Mouse (Mus musculus) ES-E14 (cell line): Measurements from ENCODE around the gene Clec18a. TPM values are rescaled to one million over a fixed set of nuclear protein-coding genes. Genes with fewer than 3 reads are reported as not detected.
"Not testable (repeated sequence)": the region's sequence is repeated elsewhere in the genome, so short reads cannot be mapped to it uniquely, and the experiment has no call there.

ENCODE experiments used
- DNase-seq: peaks from one replicate; pipeline ENCODE4 v3.0.0-alpha.2; 2013; ENCODE audit warnings: low read depth, low spot score
- H3K27ac ChIP-seq: 2 replicates; pipeline ENCODE4 v1.5.1; 2012; ENCODE audit warnings: low read depth, mild to moderate bottlenecking, low read length, moderate library complexity, mixed read lengths; ENCODE audit not compliant: poor library complexity, insufficient read depth, severe bottlenecking
- H3K36me3 ChIP-seq: 2 replicates; pipeline ENCODE4 v1.6.1; 2012; ENCODE audit warnings: mild to moderate bottlenecking, low read length, moderate library complexity, mixed read lengths; ENCODE audit not compliant: control insufficient read depth, poor library complexity, insufficient read depth, severe bottlenecking
- H3K4me1 ChIP-seq, 2 experiments: fragments of 150-350 bp in 1 of 2; sonication (generic) in 1 of 2; 2 replicates each; pipeline ENCODE4 v1.6.1; 2012; ENCODE audit warnings: low read length in 2 of 2, mild to moderate bottlenecking in 1 of 2, mixed read lengths in 1 of 2; ENCODE audit not compliant: control insufficient read depth in 2 of 2, insufficient read depth in 2 of 2, poor library complexity in 1 of 2
- H3K4me3 ChIP-seq, 2 experiments: fragments of 150-350 bp in 1 of 2; sonication (generic) in 1 of 2; 2 replicates each; pipeline ENCODE4 v1.5.1; 2012; ENCODE audit warnings: low read length in 2 of 2, low read depth in 1 of 2, mild to moderate bottlenecking in 1 of 2, mixed read lengths in 1 of 2; ENCODE audit not compliant: insufficient read depth in 1 of 2, poor library complexity in 1 of 2, severe bottlenecking in 1 of 2
- H3K9ac ChIP-seq: 2 replicates; pipeline ENCODE4 v1.6.1; 2012; ENCODE audit warnings: low read depth, mild to moderate bottlenecking, low read length, mixed read lengths; ENCODE audit not compliant: poor library complexity, insufficient read depth, severe bottlenecking
- H3K9me3 ChIP-seq: fragments of 150-350 bp; sonication (generic); 2 replicates; pipeline ENCODE4 v1.6.1; 2012; ENCODE audit warnings: low read depth, mild to moderate bottlenecking, low read length; ENCODE audit not compliant: control insufficient read depth, insufficient read depth
- CHD2 ChIP-seq: IDR thresholded peaks from 2 replicates; pipeline ENCODE4 v1.6.1; 2014; ENCODE audit warnings: mild to moderate bottlenecking, low read depth, low read length, inconsistent platforms
- HCFC1 ChIP-seq: IDR thresholded peaks from 2 replicates; pipeline ENCODE4 v1.6.1; 2012; ENCODE audit warnings: low read length, inconsistent platforms, borderline replicate concordance; ENCODE audit not compliant: insufficient read depth
- MAFK ChIP-seq: IDR thresholded peaks from 2 replicates; pipeline ENCODE4 v1.6.1; 2014; ENCODE audit warnings: mild to moderate bottlenecking, low read depth, low read length, inconsistent platforms; ENCODE audit not compliant: insufficient read depth
- ZC3H11A ChIP-seq: IDR thresholded peaks from 2 replicates; pipeline ENCODE4 v1.6.1; 2012; ENCODE audit warnings: low read depth, mild to moderate bottlenecking, inconsistent platforms, low read length, borderline replicate concordance
- ZNF384 ChIP-seq: IDR thresholded peaks from 2 replicates; pipeline ENCODE4 v1.6.1; 2012; ENCODE audit warnings: low read depth, low read length, inconsistent platforms
- in situ Hi-C, 2 experiments: fragments of 600-800 bp; cut with MboI; formaldehyde crosslinking; loops; one replicate each; pipeline ENCODE4 v1.15.1; 2025; ENCODE audit warnings: low sequenced_read_pairs in 2 of 2, inconsistent platforms in 1 of 2; ENCODE audit not compliant: unreplicated experiment in 2 of 2
- total RNA-seq: library from RNA; depleted of rRNA; stranded (reverse); fragments of 300-350 nt; gene quantifications from 2 replicates; pipeline ENCODE4 v1.2.3, GENCODE M21; 2012; rRNA removed

The Clec18a gene
- 0.22 TPM in 1 of 2 replicates, not detected in the other for total RNA-seq

DNA sequence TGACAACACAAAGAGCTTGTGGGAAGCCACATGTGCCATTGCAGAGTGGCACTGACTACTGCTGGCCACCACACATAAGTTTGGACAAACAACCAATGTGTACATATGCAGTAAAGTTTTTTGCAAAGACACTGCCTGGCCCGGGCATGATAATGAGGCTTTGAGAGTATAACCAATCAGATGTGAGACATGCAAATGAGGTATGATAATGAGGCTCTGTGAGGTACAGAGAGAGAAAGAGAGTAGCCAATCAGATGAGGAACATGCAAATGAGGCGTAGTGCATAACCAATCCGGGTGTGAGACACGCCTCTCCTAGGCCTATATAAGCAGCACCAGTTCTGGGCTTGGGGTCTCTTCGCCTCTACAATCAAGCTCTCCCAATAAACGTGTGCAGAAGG lies at the start of gene Clec18a:
Gene Clec18a, minus strand, starts transcription at position 101 of the 400 bp plus-strand sequence.
- in situ Hi-C loops, H3K4me3 ChIP-seq, H3K4me1 ChIP-seq, H3K27ac ChIP-seq, DNase-seq, H3K36me3 ChIP-seq, H3K9ac ChIP-seq, H3K9me3 ChIP-seq: not testable (repeated sequence)

DNA sequence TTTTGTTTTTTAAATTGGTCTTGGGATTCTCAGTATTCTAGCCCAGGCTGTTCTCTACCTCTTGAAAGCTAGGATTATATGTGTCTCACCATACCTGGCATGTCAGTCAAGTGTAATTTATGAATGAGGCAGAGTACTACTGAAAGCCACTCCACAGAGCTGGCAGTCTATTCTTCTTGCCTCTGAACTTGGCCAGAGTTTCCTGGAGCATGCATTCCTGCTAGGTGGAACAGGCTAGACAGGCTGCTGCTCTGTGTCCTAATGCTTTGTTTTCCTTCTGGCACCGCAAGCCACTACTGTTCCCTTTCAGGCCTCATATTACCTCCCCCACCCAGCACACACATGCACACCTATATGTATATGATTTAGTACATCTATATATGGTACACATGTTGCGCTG lies 38.5 kb upstream of the Clec18a start:
- TF ChIP-seq ZNF384 = no peak
- no peak for TF ChIP-seq MAFK
- TF ChIP-seq CHD2 = no peak
- no peak for TF ChIP-seq HCFC1
- no peak for TF ChIP-seq ZC3H11A
- no peak for DNase-seq
- Histone ChIP-seq H3K4me1 (no peaks in the 10 kb centered on the region), H3K9ac (no peak overlapping the region), H3K4me3 (no peak overlapping the region), H3K36me3 (peaks cover 16% of the 10 kb centered on the region), H3K27ac (no peak overlapping the region), H3K9me3 (no peaks in the 10 kb centered on the region)
- in situ Hi-C loops = no loop called here

DNA sequence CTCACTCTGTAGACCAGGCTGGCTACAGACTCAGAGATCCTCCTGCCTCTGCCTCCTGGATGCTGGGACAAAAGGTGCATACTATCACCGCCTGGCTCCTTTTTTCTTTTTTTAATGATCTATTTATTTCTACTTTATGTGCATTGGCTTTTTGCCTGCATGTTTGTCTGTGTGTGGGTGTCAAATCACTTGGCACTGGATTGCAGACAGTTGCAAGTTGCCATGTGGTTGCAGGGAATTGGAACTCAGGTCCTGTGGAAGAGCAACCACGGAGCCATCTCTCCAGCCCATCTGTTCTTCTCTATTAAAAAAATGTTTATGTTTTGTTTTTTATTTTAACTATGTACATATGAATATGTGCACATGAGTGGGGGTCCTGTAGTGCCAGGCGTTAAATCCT lies 27.3 kb upstream of the Clec18a start:
- Histone ChIP-seq H3K36me3 (peaks cover 6% of the 10 kb centered on the region), H3K9ac (no peak overlapping the region), H3K27ac (no peak overlapping the region), H3K9me3 (no peaks in the 10 kb centered on the region), H3K4me3 (no peak overlapping the region), H3K4me1 (no peaks in the 10 kb centered on the region)
- TF ChIP-seq ZNF384 (no peak), HCFC1 (no peak), MAFK (no peak), CHD2 (no peak)
- no peak for DNase-seq
- in situ Hi-C loops = no loop called here

DNA sequence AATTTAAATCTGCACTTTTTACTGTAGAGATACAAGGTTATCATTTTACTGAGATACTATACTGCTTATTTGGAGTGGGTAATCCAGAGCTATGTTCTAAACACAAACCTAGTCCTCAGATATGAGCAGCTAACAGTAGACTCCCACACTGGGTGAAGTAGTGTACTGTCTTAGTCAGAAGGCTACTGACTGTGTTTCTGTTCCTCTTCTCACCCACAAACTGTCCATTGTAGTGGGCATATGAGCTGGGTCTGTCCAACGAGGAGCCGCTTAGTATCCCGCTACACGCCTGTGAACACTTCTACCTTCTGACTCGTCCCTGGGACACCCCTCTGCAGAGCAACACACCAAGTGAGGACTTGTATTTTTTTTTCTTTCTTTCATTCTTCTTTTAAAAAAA lies 22.7 kb upstream of the Clec18a start:
- no peak for TF ChIP-seq CHD2
- TF ChIP-seq MAFK = no peak
- no peak for TF ChIP-seq HCFC1
- TF ChIP-seq ZC3H11A = no peak
- no peak for TF ChIP-seq ZNF384
- peaks cover 4% of the 10 kb centered on the region for H3K36me3 ChIP-seq

DNA sequence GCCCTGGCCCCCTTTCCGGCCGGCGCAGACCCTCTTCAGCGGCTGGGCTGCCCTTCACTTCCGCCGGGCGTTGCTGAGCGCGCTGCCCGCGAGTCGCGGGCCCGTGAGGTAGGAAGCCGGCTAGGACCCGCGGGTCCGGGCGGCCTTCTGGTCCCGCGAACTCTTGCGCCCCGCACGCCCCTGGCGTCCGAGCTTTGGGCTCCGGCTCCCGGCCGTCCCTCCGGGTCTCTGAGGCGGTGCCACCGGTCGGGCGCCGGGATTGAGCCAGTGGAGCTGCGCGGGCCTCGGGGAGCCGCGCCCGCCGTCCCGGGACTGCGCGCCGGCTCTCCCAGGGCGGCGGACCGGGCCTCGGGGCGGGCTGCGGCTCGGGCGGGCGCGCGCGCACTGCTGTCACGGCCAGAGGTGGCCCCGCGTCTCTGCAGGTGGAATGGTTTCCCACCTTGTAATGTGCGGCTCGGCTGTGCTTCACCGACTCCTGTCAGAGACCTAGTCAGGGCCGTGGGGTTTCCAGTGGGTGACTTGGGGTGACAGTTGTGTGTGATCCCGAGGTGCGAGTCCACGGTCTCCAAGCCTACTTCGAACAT lies 2.6 kb upstream of the Clec18a start:
- DNase-seq, H3K36me3 ChIP-seq, in situ Hi-C loops, H3K27ac ChIP-seq, H3K4me1 ChIP-seq, H3K9me3 ChIP-seq: not testable (repeated sequence)
- Histone ChIP-seq H3K9ac (peak overlapping the region; percentile 82), H3K4me3 (peak overlapping the region; percentile 62 to 87)

More for the DNA sequence above, 22.7 kb upstream of the Clec18a start:
- Histone ChIP-seq H3K9me3 (no peaks in the 10 kb centered on the region), H3K4me3 (no peak overlapping the region), H3K9ac (no peak overlapping the region), H3K4me1 (no peaks in the 10 kb centered on the region), H3K27ac (no peak overlapping the region)
- no peak for DNase-seq
- in situ Hi-C loops = no loop called here
